Mouse (Mus musculus) ES-E14 (cell line): ENCODE measurements around the gene Ctnnd2. TPM values are rescaled to one million over a fixed set of nuclear protein-coding genes. Genes with fewer than 3 reads are reported as not detected.

Experiments used
- DNase-seq: peaks from one replicate; pipeline ENCODE4 v3.0.0-alpha.2; 2013; ENCODE audit warnings: low read depth, low spot score
- H3K27ac ChIP-seq: 2 replicates; pipeline ENCODE4 v1.5.1; 2012; ENCODE audit warnings: low read depth, mild to moderate bottlenecking, low read length, moderate library complexity, mixed read lengths; ENCODE audit not compliant: poor library complexity, insufficient read depth, severe bottlenecking
- H3K36me3 ChIP-seq: 2 replicates; pipeline ENCODE4 v1.6.1; 2012; ENCODE audit warnings: mild to moderate bottlenecking, low read length, moderate library complexity, mixed read lengths; ENCODE audit not compliant: control insufficient read depth, poor library complexity, insufficient read depth, severe bottlenecking
- H3K4me1 ChIP-seq, 2 experiments: fragments of 150-350 bp in 1 of 2; sonication (generic) in 1 of 2; 2 replicates each; pipeline ENCODE4 v1.6.1; 2012; ENCODE audit warnings: low read length in 2 of 2, mild to moderate bottlenecking in 1 of 2, mixed read lengths in 1 of 2; ENCODE audit not compliant: control insufficient read depth in 2 of 2, insufficient read depth in 2 of 2, poor library complexity in 1 of 2
- H3K4me3 ChIP-seq, 2 experiments: fragments of 150-350 bp in 1 of 2; sonication (generic) in 1 of 2; 2 replicates each; pipeline ENCODE4 v1.5.1; 2012; ENCODE audit warnings: low read length in 2 of 2, low read depth in 1 of 2, mild to moderate bottlenecking in 1 of 2, mixed read lengths in 1 of 2; ENCODE audit not compliant: insufficient read depth in 1 of 2, poor library complexity in 1 of 2, severe bottlenecking in 1 of 2
- H3K9ac ChIP-seq: 2 replicates; pipeline ENCODE4 v1.6.1; 2012; ENCODE audit warnings: low read depth, mild to moderate bottlenecking, low read length, mixed read lengths; ENCODE audit not compliant: poor library complexity, insufficient read depth, severe bottlenecking
- H3K9me3 ChIP-seq: fragments of 150-350 bp; sonication (generic); 2 replicates; pipeline ENCODE4 v1.6.1; 2012; ENCODE audit warnings: low read depth, mild to moderate bottlenecking, low read length; ENCODE audit not compliant: control insufficient read depth, insufficient read depth
- CHD2 ChIP-seq: IDR thresholded peaks from 2 replicates; pipeline ENCODE4 v1.6.1; 2014; ENCODE audit warnings: mild to moderate bottlenecking, low read depth, low read length, inconsistent platforms
- HCFC1 ChIP-seq: IDR thresholded peaks from 2 replicates; pipeline ENCODE4 v1.6.1; 2012; ENCODE audit warnings: low read length, inconsistent platforms, borderline replicate concordance; ENCODE audit not compliant: insufficient read depth
- MAFK ChIP-seq: IDR thresholded peaks from 2 replicates; pipeline ENCODE4 v1.6.1; 2014; ENCODE audit warnings: mild to moderate bottlenecking, low read depth, low read length, inconsistent platforms; ENCODE audit not compliant: insufficient read depth
- ZC3H11A ChIP-seq: IDR thresholded peaks from 2 replicates; pipeline ENCODE4 v1.6.1; 2012; ENCODE audit warnings: low read depth, mild to moderate bottlenecking, inconsistent platforms, low read length, borderline replicate concordance
- ZNF384 ChIP-seq: IDR thresholded peaks from 2 replicates; pipeline ENCODE4 v1.6.1; 2012; ENCODE audit warnings: low read depth, low read length, inconsistent platforms
- in situ Hi-C, 2 experiments: fragments of 600-800 bp; cut with MboI; formaldehyde crosslinking; loops; one replicate each; pipeline ENCODE4 v1.15.1; 2025; ENCODE audit warnings: low sequenced_read_pairs in 2 of 2, inconsistent platforms in 1 of 2; ENCODE audit not compliant: unreplicated experiment in 2 of 2
- total RNA-seq: library from RNA; depleted of rRNA; stranded (reverse); fragments of 300-350 nt; gene quantifications from 2 replicates; pipeline ENCODE4 v1.2.3, GENCODE M21; 2012

Gene Ctnnd2
- total RNA-seq, 1 experiment = 3.6 TPM

DNA sequence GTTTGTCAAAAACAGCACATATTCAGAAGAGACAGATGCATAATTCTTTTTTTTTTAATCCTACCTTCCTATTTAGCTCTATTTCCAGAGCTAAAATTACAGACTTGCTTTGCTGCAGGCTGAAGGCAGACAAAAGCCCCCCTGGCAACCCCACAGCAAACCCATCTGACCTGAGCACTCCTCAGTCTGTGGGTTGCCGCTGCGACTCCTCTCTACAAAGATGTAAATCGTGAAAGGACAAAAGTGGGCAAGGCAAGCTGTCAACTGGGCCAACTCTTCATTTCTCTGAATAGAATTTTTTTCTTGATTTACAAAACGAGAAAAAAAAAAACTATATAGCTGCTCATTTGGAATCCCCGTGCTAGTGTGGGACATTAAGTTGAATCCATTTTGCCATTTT lies 879.1 kb downstream of the Ctnnd2 start:
- Histone ChIP-seq H3K27ac (no peak overlapping the region), H3K36me3 (no peaks in the 10 kb centered on the region), H3K4me3 (no peak overlapping the region), H3K9ac (no peak overlapping the region), H3K4me1 (no peaks in the 10 kb centered on the region), H3K9me3 (no peaks in the 10 kb centered on the region)
- no peak for DNase-seq
- in situ Hi-C loops = no loop called here
- no peak for TF ChIP-seq ZC3H11A
- TF ChIP-seq CHD2 = no peak
- no peak for TF ChIP-seq MAFK
- TF ChIP-seq HCFC1 = no peak
- no peak for TF ChIP-seq ZNF384

- Histone ChIP-seq H3K36me3 (no peaks in the 10 kb centered on the region), H3K9me3 (no peaks in the 10 kb centered on the region), H3K9ac (no peak overlapping the region), H3K4me1 (no peaks in the 10 kb centered on the region), H3K27ac (no peak overlapping the region), H3K4me3 (no peak overlapping the region)
- DNase-seq = no peak
- in situ Hi-C loops = no loop called here
- TF ChIP-seq CHD2 (no peak), MAFK (no peak), ZNF384 (no peak), ZC3H11A (no peak), HCFC1 (no peak)
Measured at GRCm38 (mm10) chr15:31056145-31056544, 883.8 kb downstream of the Ctnnd2 start.

DNA sequence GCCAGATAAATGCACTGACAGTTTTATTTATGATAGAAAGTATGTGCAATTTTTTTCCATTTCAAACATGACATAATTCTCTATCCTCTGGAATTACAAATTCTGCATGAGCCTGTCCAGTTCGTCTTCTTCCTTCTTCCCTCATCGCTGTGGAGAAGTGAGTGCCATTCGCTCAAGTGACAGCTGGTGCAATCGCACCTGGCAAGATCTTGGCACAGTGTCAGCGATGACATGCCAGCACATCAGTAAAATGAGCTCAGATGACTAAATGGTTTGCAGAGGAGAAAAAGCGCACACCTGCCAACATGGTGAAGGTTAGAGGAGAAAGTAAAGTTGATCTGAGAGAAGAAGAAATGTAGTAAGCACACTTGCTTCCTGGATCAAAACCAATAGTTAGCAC lies 885.9 kb downstream of the Ctnnd2 start:
- no peak for TF ChIP-seq MAFK
- TF ChIP-seq ZC3H11A = no peak
- TF ChIP-seq CHD2 = no peak
- TF ChIP-seq ZNF384 = no peak
- TF ChIP-seq HCFC1 = no peak
- Histone ChIP-seq H3K36me3 (no peaks in the 10 kb centered on the region), H3K9me3 (no peaks in the 10 kb centered on the region), H3K9ac (no peak overlapping the region), H3K27ac (no peak overlapping the region), H3K4me1 (no peaks in the 10 kb centered on the region), H3K4me3 (no peak overlapping the region)
- no peak for DNase-seq
- in situ Hi-C loops = no loop called here

DNA sequence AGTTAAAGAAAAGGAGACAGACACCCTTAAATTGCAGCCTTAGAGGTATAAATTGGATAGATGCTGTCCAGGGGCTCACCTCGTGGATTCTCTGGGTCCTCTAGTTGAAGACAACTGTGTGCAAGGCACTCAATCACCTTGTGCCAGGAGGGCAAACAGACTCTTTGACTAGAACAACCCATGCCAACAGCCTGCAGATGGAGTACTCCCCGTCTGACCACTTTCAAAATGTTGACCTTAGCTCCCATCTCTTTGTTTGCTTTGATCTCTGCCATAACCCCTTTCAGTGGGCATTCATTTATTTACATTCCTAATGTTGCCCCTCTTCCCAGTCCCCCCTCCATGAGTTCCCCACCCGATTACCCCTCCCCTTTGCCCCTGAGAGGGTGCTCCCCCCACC lies 891.3 kb downstream of the Ctnnd2 start:
- Histone ChIP-seq H3K27ac (no peak overlapping the region), H3K4me3 (no peak overlapping the region), H3K36me3 (no peaks in the 10 kb centered on the region), H3K9me3 (no peaks in the 10 kb centered on the region), H3K9ac (no peak overlapping the region), H3K4me1 (no peaks in the 10 kb centered on the region)
- in situ Hi-C loops = no loop called here
- no peak for DNase-seq
- no peak for TF ChIP-seq ZC3H11A
- no peak for TF ChIP-seq CHD2
- TF ChIP-seq HCFC1 = no peak
- TF ChIP-seq MAFK = no peak
- no peak for TF ChIP-seq ZNF384

DNA sequence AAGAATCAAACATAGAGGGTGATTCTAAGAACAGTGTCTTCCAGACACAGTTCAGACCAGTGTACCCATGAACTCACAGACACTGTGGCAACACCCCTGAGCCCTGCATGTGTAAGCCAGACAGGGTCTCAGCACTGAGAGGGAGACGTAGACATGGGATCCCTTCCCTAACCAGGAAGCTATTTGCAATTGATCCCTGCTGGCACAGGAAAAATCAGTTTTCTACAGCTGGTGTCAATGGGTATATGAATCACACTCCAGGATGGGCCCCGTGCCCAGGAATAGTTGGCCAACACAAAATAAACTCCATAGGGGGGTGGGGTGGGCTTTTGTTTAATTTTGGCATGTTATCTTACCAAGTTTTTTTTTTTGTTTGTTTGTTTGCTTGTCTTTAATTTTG lies 895.7 kb downstream of the Ctnnd2 start:
- Histone ChIP-seq H3K4me3 (no peak overlapping the region), H3K4me1 (no peaks in the 10 kb centered on the region), H3K36me3 (no peaks in the 10 kb centered on the region), H3K9me3 (no peaks in the 10 kb centered on the region), H3K27ac (no peak overlapping the region), H3K9ac (no peak overlapping the region)
- no peak for DNase-seq
- in situ Hi-C loops = no loop called here
- TF ChIP-seq ZNF384 (no peak), ZC3H11A (no peak), HCFC1 (no peak), MAFK (no peak), CHD2 (no peak)
